Mouse (Mus musculus) erythroblast, embryonic 14.5 days (primary cell): ENCODE results near the gene Olfr1309.
"Not testable (repeated sequence)": the region's sequence is repeated elsewhere in the genome, so short reads cannot be mapped to it uniquely, and the experiment has no call there.

Experiments used
- GATA1 ChIP-seq: IDR thresholded peaks from 2 replicates; pipeline ENCODE4 v1.6.1; 2012; ENCODE audit warnings: low read length, inconsistent platforms, mixed read lengths
- TAL1 ChIP-seq: IDR thresholded peaks from 3 replicates; pipeline ENCODE4 v1.6.1; 2012; ENCODE audit warnings: low read length, inconsistent platforms, mixed read lengths

GRCm38 (mm10) chr2:112026971-112027370, 36.9 kb upstream of the Olfr1309 start:
- not testable (repeated sequence) for TF ChIP-seq GATA1, TAL1
